Mouse (Mus musculus): ENCODE measurements around the gene Asb10. TPM values are rescaled to one million over a fixed set of nuclear protein-coding genes. Genes with fewer than 3 reads are reported as not detected.

Gene Asb10
- 0.17 TPM in 1 of 2 replicates, not detected in the other for polyA plus RNA-seq (2015; fragmentation: Nextera tagmentation; extraction: Ambion mirVana)

DNA sequence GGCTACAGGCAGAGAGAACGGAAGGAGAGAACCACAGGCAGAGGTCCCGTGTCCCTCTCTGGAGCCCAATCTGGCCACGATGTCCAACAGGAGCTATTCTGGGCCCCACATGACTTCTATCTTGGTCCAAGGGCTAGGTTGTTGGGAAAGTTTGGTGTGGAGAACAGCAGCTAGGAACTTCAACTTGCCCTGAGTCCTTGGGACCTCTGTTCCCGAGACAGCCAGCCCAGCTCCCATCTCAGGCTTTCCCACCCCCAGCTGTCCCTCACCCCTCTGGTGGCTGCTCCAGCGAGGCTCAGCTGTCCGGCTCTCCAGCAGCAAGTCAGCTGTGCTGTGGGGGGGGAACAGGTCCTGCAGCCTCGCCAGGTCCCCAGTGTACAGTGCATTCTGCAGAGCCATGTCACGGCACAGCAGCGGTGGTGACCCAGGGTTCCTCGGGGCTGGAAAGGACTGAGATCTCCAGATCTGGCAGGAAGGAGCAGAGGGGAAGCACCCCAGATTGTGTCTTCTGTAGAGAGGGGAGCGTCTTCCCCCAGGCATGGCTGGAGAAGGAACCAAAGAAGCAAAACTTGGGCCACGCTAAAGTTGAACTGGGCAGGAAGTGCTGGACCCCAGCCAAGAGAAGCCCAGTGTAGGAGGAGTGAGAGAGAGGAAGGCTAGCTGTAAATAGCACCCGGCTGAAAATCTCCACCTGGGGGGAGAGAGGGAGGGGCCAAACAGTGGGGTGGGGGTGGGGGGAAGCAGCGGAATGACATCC, at the start of gene Asb10:
Gene Asb10 (minus strand): TSS at position 592 of the 757 bp plus-strand sequence.
- WGBS = 54% methylated on average over 14 of the region's 14 CpGs
- Histone ChIP-seq H3K9ac (replicated peaks) (no peak within 1 kb of the TSS), H3K36me3 (no peaks in the 10 kb centered on the region)

DNA sequence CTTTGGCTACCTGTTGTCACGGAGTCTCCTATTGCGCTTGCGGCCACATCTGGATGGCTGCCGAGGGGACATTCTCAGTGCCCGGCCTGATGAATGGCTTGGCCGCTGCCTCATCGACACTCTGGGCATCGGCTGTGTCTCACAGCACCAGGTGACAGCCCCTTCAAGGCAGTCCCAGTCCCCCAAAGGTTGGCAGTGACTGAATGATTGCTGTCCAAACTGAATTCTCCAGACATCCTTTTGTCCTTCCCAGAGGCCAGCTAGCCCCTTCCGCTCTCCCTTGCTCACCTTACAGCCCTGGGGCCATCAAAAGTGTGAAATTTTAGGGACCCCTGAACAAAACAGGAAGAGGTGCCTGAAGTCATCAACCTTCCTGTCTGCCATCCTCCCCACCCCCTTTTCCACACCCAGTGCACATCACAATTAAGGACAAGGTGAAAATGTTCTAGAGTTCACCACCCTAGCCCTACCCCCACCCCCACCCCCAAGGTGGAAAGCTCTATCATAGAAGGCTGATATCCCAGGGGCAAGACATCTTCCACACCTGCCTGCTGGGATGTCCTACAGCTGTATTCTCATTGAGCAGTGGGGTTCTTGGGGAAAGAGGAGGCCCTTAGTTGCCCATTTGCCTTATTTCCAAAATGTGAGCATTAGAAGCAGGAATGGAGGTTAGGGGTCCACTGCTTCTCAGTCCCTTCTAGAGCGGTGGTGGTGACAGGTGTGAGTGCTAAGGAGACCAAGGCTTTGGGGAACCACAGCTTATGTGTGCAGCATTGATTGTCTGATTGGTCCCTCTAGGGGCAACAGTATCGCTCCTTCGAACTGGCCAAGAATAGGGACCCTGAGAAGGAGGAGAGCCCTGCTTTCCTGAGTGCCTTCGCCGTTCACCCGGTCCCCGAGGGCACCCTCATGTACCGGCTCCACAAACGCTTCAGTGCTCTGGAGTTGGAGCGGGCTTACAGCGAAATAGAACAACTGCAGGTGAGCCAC, 49.0 kb upstream of the Asb10 start:
- no peaks in the 10 kb centered on the region for H3K9me3 ChIP-seq
- 90% methylated on average over 20 of the region's 20 CpGs for WGBS
- no peak for ATAC-seq
- 0 out of 2 replicates have a peak, but pooled peaks cover 3% of the 10 kb centered on the region for H3K27me3 ChIP-seq
- H3K4me3 ChIP-seq (replicated peaks) = no peak overlapping the region
- H3K4me1 ChIP-seq (replicated peaks) = peaks cover 48% of the 10 kb centered on the region
- H3K36me3 ChIP-seq = peaks cover 67% of the 10 kb centered on the region
- H3K9ac ChIP-seq (replicated peaks) = no peak overlapping the region; the same call in 1 of the 2 replicates
- no peak overlapping the region for H3K4me2 ChIP-seq (replicated peaks)
- no peak overlapping the region for H3K27ac ChIP-seq

More for the DNA sequence above, at the start of gene Asb10:
- no peak within 1 kb of the TSS for H3K27ac ChIP-seq
- no peaks in the 10 kb centered on the region for H3K9me3 ChIP-seq
- H3K4me3 ChIP-seq (replicated peaks) = no peak within 1 kb of the TSS
- H3K4me2 ChIP-seq (replicated peaks) = no peak within 1 kb of the TSS
- ATAC-seq = no peak
- H3K27me3 ChIP-seq = 0 out of 2 replicates have a peak, but pooled peaks cover 5% of the 10 kb centered on the region
- H3K4me1 ChIP-seq (replicated peaks) = no peaks in the 10 kb centered on the region

- Histone ChIP-seq H3K4me3 (replicated peaks) (peak overlapping the region; percentile 86), H3K27ac (peak overlapping the region; percentile 83), H3K4me2 (replicated peaks) (peak overlapping the region; percentile 98), H3K27me3 (0 out of 2 replicates have a peak, but pooled peaks cover 6% of the 10 kb centered on the region), H3K4me1 (replicated peaks) (peaks cover 43% of the 10 kb centered on the region), H3K36me3 (peaks cover 41% of the 10 kb centered on the region), H3K9ac (replicated peaks) (peak overlapping the region; percentile 81), H3K9me3 (no peaks in the 10 kb centered on the region)
- peak; percentile 28 for ATAC-seq
- WGBS = 33% methylated on average over 4 of the region's 4 CpGs
These were observed 46.4 kb upstream of the Asb10 start for GRCm38 (mm10) chr5:24587200-24587577.

GRCm38 (mm10) chr5:24586547-24587199, 45.9 kb upstream of the Asb10 start, which contains the start of gene Chpf2:
Gene Chpf2, plus strand, starts transcription at chr5:24586741.
- H3K4me1 ChIP-seq (replicated peaks) = peaks cover 40% of the 10 kb centered on the region
- H3K4me3 ChIP-seq (replicated peaks) = peak within 1 kb of the TSS; percentile 86
- WGBS = under 1% methylated on average over 43 of the region's 43 CpGs
- peaks cover 36% of the 10 kb centered on the region for H3K36me3 ChIP-seq
- peak within 1 kb of the TSS; percentile 98 for H3K4me2 ChIP-seq (replicated peaks)
- 0 out of 2 replicates have a peak, but pooled peaks cover 3% of the 10 kb centered on the region for H3K27me3 ChIP-seq
- peak; percentile 96 for ATAC-seq
- H3K9ac ChIP-seq (replicated peaks) = peak within 1 kb of the TSS; percentile 81
- H3K9me3 ChIP-seq = no peaks in the 10 kb centered on the region
- peak within 1 kb of the TSS; percentile 83 for H3K27ac ChIP-seq

- peaks cover 30% of the 10 kb centered on the region for H3K36me3 ChIP-seq
- ATAC-seq = peak; percentile 44
- 11% methylated on average over 8 of the region's 8 CpGs for WGBS
- H3K4me3 ChIP-seq (replicated peaks) = peak overlapping the region; percentile 86
- 0 out of 2 replicates have a peak, but pooled peaks cover 3% of the 10 kb centered on the region for H3K27me3 ChIP-seq
- peaks cover 34% of the 10 kb centered on the region for H3K4me1 ChIP-seq (replicated peaks)
- peak overlapping the region; percentile 83 for H3K27ac ChIP-seq
- H3K9me3 ChIP-seq = no peaks in the 10 kb centered on the region
- peak overlapping the region; percentile 81 for H3K9ac ChIP-seq (replicated peaks)
- peak overlapping the region; percentile 98 for H3K4me2 ChIP-seq (replicated peaks)
These were observed 45.3 kb upstream of the Asb10 start for GRCm38 (mm10) chr5:24586106-24586505.

GRCm38 (mm10) chr5:24578109-24578963, 37.6 kb upstream of the Asb10 start:
- ATAC-seq = no peak
- Histone ChIP-seq H3K4me2 (replicated peaks) (peak overlapping the region; percentile 62), H3K36me3 (peaks cover 21% of the 10 kb centered on the region), H3K4me3 (replicated peaks) (peak overlapping the region; percentile 78), H3K9me3 (no peaks in the 10 kb centered on the region), H3K27me3 (no peaks in the 10 kb centered on the region), H3K27ac (peak overlapping the region; percentile 74), H3K9ac (replicated peaks) (peak overlapping the region; percentile 57; the same call in 1 of the 2 replicates), H3K4me1 (replicated peaks) (peaks cover 23% of the 10 kb centered on the region)
- 77% methylated on average over 6 of the region's 6 CpGs for WGBS

DNA sequence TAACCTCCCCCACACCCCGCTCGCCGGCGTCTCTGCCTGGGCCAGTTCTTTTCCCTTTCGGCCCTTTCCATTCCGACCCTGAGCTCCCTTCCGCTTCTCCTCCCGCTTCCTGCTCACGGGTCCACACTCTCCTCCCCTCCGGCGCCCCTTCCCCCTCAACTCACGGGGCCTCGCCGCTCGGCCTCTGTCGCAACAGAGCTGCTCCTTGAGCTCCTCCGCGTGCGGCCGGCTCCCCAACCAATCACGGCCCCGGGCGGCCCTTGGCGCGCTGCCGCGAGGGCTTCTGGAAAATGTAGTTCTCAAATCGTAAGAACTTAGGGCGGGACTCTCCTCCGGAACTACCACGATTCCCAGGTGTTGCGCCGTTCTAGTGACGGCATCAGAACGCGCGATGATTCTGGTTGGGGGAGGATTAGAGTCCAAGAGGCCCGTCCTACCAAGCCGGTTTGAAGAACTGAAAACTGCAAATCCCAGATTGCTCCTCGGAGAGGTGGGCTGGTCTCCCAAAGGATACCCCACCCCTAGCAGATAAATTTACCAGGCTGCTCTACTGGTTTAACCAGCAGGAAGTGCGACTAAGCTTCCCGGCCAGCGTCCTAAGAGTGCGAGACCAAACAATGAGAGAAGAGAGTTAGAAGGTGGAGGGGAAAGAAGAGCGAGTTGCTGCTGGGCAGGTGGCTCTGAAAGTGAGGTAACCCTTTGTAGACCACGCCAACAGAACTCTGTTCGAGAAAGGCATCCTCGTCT, 36.6 kb upstream of the Asb10 start, which contains the start of gene Abcf2:
Gene Abcf2 (minus strand): TSS at position 285 of the 747 bp plus-strand sequence.
- under 1% methylated on average over 48 of the region's 48 CpGs for WGBS
- peaks cover 23% of the 10 kb centered on the region for H3K4me1 ChIP-seq (replicated peaks)
- H3K36me3 ChIP-seq = peaks cover 31% of the 10 kb centered on the region
- H3K4me3 ChIP-seq (replicated peaks) = peak within 1 kb of the TSS; percentile 78
- H3K9me3 ChIP-seq = no peaks in the 10 kb centered on the region
- H3K4me2 ChIP-seq (replicated peaks) = peak within 1 kb of the TSS; percentile 95
- peak within 1 kb of the TSS; percentile 84 for H3K9ac ChIP-seq (replicated peaks)
- peak within 1 kb of the TSS; percentile 84 for H3K27ac ChIP-seq
- H3K27me3 ChIP-seq = no peaks in the 10 kb centered on the region
- peak; percentile 98 for ATAC-seq

GRCm38 (mm10) chr5:24576801-24577182, 36.0 kb upstream of the Asb10 start:
- Histone ChIP-seq H3K36me3 (peaks cover 36% of the 10 kb centered on the region), H3K4me1 (replicated peaks) (peaks cover 23% of the 10 kb centered on the region), H3K4me2 (replicated peaks) (peak overlapping the region; percentile 95), H3K9me3 (no peaks in the 10 kb centered on the region), H3K4me3 (replicated peaks) (peak overlapping the region; percentile 78), H3K9ac (replicated peaks) (peak overlapping the region; percentile 84), H3K27ac (peak overlapping the region; percentile 84), H3K27me3 (no peaks in the 10 kb centered on the region)
- under 1% methylated on average over 32 of the region's 32 CpGs for WGBS
- ATAC-seq = peak; percentile 44

DNA sequence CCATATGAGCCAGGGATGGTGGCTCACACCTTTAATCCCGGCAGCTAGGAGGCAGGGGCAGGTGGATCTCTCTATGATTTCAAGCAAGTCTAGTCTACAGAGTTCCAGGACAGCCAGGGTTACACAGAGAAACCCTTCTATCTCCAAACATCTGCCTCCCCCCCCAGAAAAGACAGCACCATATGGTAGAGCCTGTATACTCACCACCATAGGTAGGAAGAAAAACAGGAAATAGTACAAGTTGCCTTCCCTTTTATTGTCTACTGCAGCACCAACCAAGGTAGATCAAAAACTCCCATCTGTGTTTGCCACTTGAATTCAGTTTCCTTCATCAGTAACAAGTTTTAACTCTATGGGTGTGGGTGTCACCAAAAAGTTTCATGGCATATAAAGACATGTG, 35.2 kb upstream of the Asb10 start:
- Histone ChIP-seq H3K27ac (no peak overlapping the region), H3K9ac (replicated peaks) (peak overlapping the region; percentile 84), H3K4me1 (replicated peaks) (peaks cover 23% of the 10 kb centered on the region), H3K27me3 (no peaks in the 10 kb centered on the region), H3K4me3 (replicated peaks) (peak overlapping the region; percentile 78), H3K9me3 (no peaks in the 10 kb centered on the region), H3K36me3 (peaks cover 45% of the 10 kb centered on the region), H3K4me2 (replicated peaks) (peak overlapping the region; percentile 95)
- 93% methylated on average over 1 of the region's 1 CpGs for WGBS
- ATAC-seq = no peak

- H3K27ac ChIP-seq = no peak within 1 kb of the TSS
- no peaks in the 10 kb centered on the region for H3K36me3 ChIP-seq
- H3K9ac ChIP-seq (replicated peaks) = no peak within 1 kb of the TSS
- H3K9me3 ChIP-seq = no peaks in the 10 kb centered on the region
- H3K4me2 ChIP-seq (replicated peaks) = no peak within 1 kb of the TSS
- ATAC-seq = no peak
- no peaks in the 10 kb centered on the region; the same call in 1 of the 2 replicates for H3K27me3 ChIP-seq
- 71% methylated on average over 2 of the region's 2 CpGs for WGBS
- no peak within 1 kb of the TSS for H3K4me3 ChIP-seq (replicated peaks)
- H3K4me1 ChIP-seq (replicated peaks) = peaks cover under 1% of the 10 kb centered on the region; the same call in 1 of the 2 replicates
These were observed 15.9 kb upstream of the Asb10 start, which contains the start of gene 4931409K22Rik for GRCm38 (mm10) chr5:24556709-24557108. Gene 4931409K22Rik, minus strand, starts transcription at chr5:24556809.

All from midbrain, embryonic 13.5 days (tissue).